Mouse (Mus musculus): ENCODE results near the gene Morn1.

Morn1 gene

DNA sequence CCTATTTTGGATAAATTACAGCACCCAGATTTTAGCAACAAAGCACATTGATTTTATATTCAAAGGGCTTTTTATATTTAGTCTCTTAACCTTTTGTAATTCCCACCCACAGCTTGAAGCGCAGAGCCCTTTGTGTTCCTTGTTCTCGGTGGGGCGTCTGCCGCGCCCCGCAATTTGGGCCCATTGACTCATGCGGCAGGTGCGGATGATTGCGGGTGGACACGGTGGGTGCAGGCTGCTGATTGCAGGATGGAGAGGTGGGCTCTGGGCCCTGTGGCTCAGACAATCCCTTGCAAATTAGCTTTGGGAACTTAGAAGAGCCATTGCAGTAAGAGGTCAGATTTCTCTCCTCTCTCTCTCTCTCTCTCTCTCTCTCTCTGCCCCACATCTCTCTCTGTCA, 31.9 kb downstream of the Morn1 start:
- no peak for DNase-seq (ENCODE audit: low read depth)

DNA sequence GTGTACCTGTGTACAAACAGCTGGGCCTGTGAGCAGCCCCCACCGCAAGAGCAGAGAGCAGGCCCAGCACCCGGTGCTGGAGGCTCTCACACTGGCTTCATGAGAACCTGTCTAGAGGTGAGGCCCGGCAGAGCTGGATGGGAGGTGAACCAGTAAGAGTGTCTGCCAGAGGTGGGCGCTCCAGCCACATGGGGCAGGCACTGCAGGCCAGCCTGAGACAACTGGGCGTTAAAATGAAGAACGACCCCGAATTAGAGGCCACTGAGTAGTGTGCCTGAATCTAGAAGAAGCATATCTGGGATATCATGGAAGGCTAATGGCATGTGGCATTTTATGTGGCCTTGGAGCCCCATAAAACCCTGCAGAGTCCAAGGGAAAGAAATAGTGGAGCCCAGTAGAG, 33.7 kb downstream of the Morn1 start:
- DNase-seq (ENCODE audit: low read depth): no peak

DNA sequence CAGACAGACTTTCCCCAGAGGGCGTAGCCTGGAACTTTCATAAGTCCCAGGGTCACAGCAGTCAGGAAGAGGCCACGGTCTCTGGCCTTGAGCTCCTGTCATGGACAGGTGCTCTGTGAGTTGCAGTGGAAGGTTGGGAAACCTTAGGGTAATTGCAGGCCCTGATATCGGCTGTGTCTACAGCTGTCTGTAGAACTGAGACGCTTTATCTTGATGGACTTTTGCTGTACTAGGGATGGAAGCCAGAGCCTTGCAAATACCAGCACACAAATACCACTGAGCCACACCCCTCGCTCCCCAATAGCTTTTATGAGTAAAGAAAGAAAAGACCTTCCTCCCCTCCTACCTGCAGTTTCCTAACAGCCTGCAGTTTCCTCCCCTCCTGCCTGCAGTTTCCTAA, 34.2 kb downstream of the Morn1 start:
- no peak for DNase-seq (ENCODE audit: low read depth)

- no peak for DNase-seq (ENCODE audit: low read depth)
These were observed 34.8 kb downstream of the Morn1 start for GRCm38 (mm10) chr4:155121222-155121621.

GRCm38 (mm10) chr4:155121915-155122443, 35.6 kb downstream of the Morn1 start:
- peak; percentile 9 for DNase-seq (ENCODE audit: low read depth)

GRCm38 (mm10) chr4:155122444-155123040, 36.2 kb downstream of the Morn1 start:
- DNase-seq (ENCODE audit: low read depth): peak; percentile 85

GRCm38 (mm10) chr4:155123868-155124534, 37.6 kb downstream of the Morn1 start:
- no peak for DNase-seq (ENCODE audit: low read depth)

DNA sequence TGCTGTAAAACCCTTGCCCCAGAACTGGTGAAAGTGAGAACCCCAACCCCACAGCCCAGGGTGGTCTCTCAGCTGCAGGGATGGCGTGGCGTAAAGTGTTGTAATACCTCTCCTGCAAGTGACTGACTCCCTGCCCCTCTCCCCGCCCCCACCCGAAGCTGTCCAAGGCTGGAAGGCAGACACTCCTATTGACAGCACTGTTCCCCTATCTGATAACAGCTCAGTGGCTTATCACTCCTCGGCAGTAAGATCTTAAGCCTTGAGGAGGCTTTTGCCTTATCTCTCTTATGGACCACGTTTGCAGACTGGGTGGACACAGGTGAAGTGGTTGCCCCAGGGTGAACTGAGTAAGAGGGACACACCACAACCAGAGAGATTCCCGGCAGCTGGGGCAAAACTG, 38.9 kb downstream of the Morn1 start:
- DNase-seq (ENCODE audit: low read depth): no peak

- DNase-seq (ENCODE audit: low read depth): no peak
These were observed 39.8 kb downstream of the Morn1 start for GRCm38 (mm10) chr4:155126194-155126593.

DNA sequence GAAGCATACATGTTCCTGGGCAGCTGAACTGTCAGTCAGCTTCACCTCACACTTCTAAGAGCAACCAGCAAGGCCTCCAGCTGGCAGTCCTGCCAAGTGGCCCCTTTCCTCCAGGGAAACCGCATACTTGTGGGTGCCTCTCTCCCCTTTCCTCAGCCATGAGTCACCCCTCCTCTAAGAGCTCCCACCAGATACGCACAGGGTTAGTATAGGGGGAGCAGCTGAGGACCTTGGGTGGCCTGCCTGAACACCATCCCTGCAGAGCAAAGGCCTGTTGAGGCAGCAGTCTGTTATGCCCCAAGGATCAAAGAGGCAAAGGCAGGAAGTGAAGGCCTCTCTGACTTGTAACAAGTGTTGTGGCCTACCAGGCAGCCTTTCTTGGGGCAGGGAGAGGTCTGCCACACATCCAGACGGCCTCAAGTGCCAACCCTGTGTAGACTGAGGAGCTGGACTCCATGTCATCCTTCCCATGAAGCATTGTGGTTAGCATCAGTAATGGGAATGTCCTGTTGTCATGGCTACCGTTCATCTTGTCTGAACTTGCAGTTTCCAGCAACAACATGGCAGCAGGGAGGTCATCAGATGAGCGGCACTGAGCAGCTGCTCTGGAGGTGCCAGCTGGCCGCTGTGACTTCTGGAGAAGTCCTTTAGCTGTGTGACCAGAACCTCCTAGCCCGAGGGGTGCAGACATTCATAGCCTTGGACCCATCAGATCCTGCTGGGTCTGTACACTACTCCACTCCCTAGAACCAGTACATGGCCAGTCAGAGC, 40.4 kb downstream of the Morn1 start:
- peak; percentile 46 for DNase-seq (ENCODE audit: low read depth)

GRCm38 (mm10) chr4:155128411-155128810, 42.0 kb downstream of the Morn1 start:
- DNase-seq (ENCODE audit: low read depth): no peak

- DNase-seq (ENCODE audit: low read depth): peak; percentile 56
These were observed 42.9 kb downstream of the Morn1 start for GRCm38 (mm10) chr4:155129132-155129917.

DNA sequence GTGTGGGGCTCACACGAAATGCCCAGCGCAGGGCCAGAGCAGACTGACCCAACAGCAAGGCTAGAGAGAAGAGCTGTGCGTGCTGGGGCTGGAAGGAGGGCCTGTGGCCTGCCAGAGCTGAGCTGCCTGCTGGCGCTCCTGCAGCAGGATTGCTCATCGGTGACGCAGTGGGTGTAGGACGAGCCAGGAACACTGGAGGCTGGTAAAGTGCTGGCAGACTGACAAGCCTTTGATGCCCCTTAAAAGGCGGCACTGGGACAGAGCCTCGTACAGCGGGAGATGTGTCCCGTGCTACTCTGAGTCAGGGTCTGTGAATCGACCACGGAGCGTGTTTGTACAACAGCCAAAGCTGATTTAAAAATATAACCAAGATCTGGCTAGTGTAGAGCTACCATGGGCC, 43.6 kb downstream of the Morn1 start:
- peak; percentile 96 for DNase-seq (ENCODE audit: low read depth)

DNA sequence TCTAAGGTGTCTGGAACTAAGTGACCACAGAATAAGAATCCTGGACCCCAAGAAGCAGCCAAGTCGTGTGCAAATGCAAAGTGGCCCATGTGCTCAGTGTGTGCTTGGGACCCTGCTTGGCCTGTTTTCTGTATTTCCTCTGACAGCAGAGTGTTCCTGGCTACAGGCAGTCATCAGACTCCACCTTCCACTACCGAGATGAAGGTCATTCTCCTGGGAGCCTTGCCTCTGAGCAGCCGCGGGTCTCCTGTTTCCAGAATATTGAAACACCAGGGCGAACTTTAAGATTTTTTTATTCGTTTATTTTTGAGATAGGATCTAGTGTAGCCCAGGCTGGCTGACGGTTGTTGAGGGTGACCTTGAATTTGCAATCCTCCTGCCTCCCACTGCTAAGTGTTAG, 44.2 kb downstream of the Morn1 start:
- DNase-seq (ENCODE audit: low read depth): no peak

- DNase-seq (ENCODE audit: low read depth): no peak
These were observed 46.8 kb downstream of the Morn1 start for GRCm38 (mm10) chr4:155133188-155133587.

GRCm38 (mm10) chr4:155133658-155134417, 47.5 kb downstream of the Morn1 start:
- peak; percentile 82 for DNase-seq (ENCODE audit: low read depth)

DNA sequence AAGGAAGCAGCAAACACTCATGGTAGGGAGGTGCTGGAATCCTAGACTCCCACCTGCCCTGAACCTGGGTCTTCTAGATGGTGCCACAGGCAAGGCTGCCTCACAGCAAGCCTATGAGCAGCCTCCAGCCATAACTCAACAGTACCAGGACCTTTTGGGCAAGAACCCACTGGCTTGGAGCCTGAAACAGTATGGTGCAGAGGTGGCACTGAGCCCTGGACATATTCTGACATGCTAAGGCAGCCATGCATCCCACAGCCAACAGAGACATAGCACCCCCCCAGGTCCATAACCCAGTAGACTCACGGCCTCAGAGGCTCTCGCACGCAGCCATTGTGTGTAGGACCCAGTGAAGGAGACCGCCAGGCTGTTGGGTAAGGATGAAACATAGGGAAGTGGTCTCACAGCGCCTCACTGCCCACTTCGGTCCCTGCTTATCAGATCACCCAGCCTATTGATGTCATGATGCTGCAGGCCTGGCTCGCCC, 48.4 kb downstream of the Morn1 start:
- peak; percentile 23 for DNase-seq (ENCODE audit: low read depth)

DNA sequence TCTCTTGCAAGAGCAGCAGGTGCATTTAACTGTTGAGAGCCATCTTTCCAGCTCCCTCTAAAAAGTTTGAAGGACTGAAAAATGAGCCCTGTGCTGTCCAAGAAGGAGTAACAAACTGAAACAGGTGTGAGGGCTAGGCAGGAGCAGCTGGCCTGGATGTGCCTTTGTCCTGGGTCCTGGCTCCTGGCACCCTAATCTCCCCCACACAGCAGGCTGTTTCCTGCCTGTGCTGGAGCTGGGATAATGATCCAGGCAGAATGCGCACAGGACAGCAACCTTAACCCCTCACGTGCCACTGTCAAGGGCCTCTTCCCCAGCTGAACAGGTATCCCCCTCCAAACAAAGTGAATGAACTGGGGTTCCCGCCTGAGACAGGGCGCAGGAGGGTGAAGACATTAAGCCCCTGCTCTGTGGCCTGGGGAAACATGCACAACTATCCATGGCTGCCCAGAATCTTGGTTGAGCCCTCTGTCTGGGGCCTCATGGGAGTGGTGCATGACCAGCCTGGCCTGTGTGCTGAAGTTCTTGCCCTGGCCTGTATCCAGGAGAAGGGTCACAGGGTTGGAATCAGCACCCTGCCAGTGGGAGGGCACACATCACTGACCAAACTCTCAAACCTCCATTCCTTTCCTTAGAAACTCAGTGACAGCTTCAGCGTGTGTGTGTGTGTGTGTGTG, 49.7 kb downstream of the Morn1 start:
- DNase-seq (ENCODE audit: low read depth): peak; percentile 56

- no peak for DNase-seq (ENCODE audit: low read depth)
These were observed 51.5 kb downstream of the Morn1 start for GRCm38 (mm10) chr4:155137891-155138290.

DNA sequence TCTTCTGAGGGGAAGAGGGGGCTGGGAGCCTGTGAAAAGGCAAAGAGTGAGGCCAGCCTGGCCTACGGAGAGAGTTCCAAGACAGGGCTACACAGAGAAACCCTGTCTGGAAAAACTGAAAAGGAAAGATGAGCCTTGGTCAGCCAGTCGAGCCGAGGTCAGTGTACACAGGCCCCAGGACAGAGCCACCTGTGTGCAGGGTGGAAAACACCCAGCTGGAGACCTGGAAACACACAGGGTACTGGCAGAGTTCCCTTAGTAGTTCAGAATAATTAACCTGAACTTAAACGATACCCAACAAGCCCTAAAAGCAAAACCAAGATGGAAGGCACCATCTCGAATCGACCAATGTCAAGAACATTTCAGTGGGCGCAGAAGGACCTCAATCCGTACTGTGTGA, 52.1 kb downstream of the Morn1 start:
- DNase-seq (ENCODE audit: low read depth): no peak

Data from NIH3T3 (cell line).